Mouse (Mus musculus): ENCODE measurements around the gene Wwp2. TPM values are rescaled to one million over a fixed set of nuclear protein-coding genes. Genes with fewer than 3 reads are reported as not detected.

Gene Wwp2
- total and polyA plus RNA-seq, 3 experiments, result 21.8 to 31.5 TPM; not detected in 1

GRCm38 (mm10) chr8:107505271-107505670 is 69.1 kb downstream of the Wwp2 start:
- no peak for TF ChIP-seq ZMIZ1 (IDR thresholded peaks at IDR 0.05; ENCODE audit: low read depth, low read length)
- no peak for TF ChIP-seq NELFE (IDR thresholded peaks at IDR 0.05; ENCODE audit: low read depth, low read length)
- no peak for TF ChIP-seq ZNF384 (IDR thresholded peaks at IDR 0.05; ENCODE audit: low read depth, low read length)
- no peak for TF ChIP-seq HCFC1 (IDR thresholded peaks at IDR 0.05; ENCODE audit: low read depth, low read length)
- TF ChIP-seq CTCF (IDR thresholded peaks at IDR 0.05 in 2 of 3, conservative IDR thresholded peaks at IDR 0.05 in 1 of 3; ENCODE audit: control insufficient read depth in 1 of 3, insufficient read depth in 1 of 3, low read depth in 2 of 3, low read length in 3 of 3, poor library complexity in 1 of 3, severe bottlenecking in 1 of 3), result no peak
- no peak for TF ChIP-seq MYB (IDR thresholded peaks at IDR 0.05; ENCODE audit: low read depth, low read length)
- TF ChIP-seq SIN3A (IDR thresholded peaks at IDR 0.05; ENCODE audit: low read length), result no peak
- TF ChIP-seq SMC3 (IDR thresholded peaks at IDR 0.05; ENCODE audit: low read depth, low read length), result no peak
- TF ChIP-seq EP300 (IDR thresholded peaks at IDR 0.05; ENCODE audit: low read depth in 1 of 2, low read length in 2 of 2), result no peak
- TF ChIP-seq POLR2AphosphoS2 (IDR thresholded peaks at IDR 0.05; ENCODE audit: low read length), result no peak
- no peak for TF ChIP-seq CHD2 (IDR thresholded peaks at IDR 0.05; ENCODE audit: low read length)
- TF ChIP-seq TAL1 (IDR thresholded peaks at IDR 0.05; ENCODE audit: low read length), result no peak
- no peak for TF ChIP-seq POLR2AphosphoS5 (IDR thresholded peaks at IDR 0.05; ENCODE audit: borderline replicate concordance, low read depth, low read length)
- TF ChIP-seq TCF12 (IDR thresholded peaks at IDR 0.05; ENCODE audit: low read depth, low read length), result no peak
- TF ChIP-seq KAT2A (conservative IDR thresholded peaks at IDR 0.05; ENCODE audit: low read depth, low read length), result no peak
- no peak for TF ChIP-seq TBP (IDR thresholded peaks at IDR 0.05; ENCODE audit: low read depth, low read length)
- no peak for TF ChIP-seq CHD1 (IDR thresholded peaks at IDR 0.05; ENCODE audit: low read depth, low read length)
- Histone ChIP-seq H3K27me3 (ENCODE audit: control insufficient read depth in 1 of 2, insufficient read depth in 2 of 2, low read length in 2 of 2) (no peaks in the 10 kb centered on the region), H3K9ac (ENCODE audit: control insufficient read depth, low read depth, low read length, poor library complexity, severe bottlenecking) (no peak overlapping the region), H3K79me2 (ENCODE audit: control insufficient read depth, insufficient read depth, low read length, poor library complexity) (no peaks in the 10 kb centered on the region), H3K4me1 (ENCODE audit: control insufficient read depth in 1 of 2, insufficient read depth in 2 of 2, low read length in 2 of 2) (peaks cover 4 to 20% of the 10 kb centered on the region in 2 experiments; a peak in 3 of 4 replicates), H3K27ac (ENCODE audit: control insufficient read depth, low read depth, low read length) (no peak overlapping the region), H3K4me3 (ENCODE audit: control insufficient read depth in 1 of 2, insufficient read depth in 1 of 2, low read depth in 2 of 2, low read length in 2 of 2) (no peak overlapping the region), H3K9me3 (replicated peaks; ENCODE audit: insufficient read depth, low read length) (no peaks in the 10 kb centered on the region), H3K36me3 (ENCODE audit: control insufficient read depth in 1 of 2, insufficient read depth in 2 of 2, low read length in 2 of 2) (peaks cover 0 to 6% of the 10 kb centered on the region in 2 experiments; a peak in 2 of 4 replicates)
- no peak for DNase-seq (ENCODE audit: low read depth, low spot score)

- Histone ChIP-seq H3K4me1 (ENCODE audit: control insufficient read depth in 1 of 2, insufficient read depth in 2 of 2, low read length in 2 of 2) (peaks cover 4 to 20% of the 10 kb centered on the region in 2 experiments; a peak in 3 of 4 replicates), H3K9ac (ENCODE audit: control insufficient read depth, low read depth, low read length, poor library complexity, severe bottlenecking) (no peak overlapping the region), H3K4me3 (ENCODE audit: control insufficient read depth in 1 of 2, insufficient read depth in 1 of 2, low read depth in 2 of 2, low read length in 2 of 2) (no peak overlapping the region), H3K27me3 (ENCODE audit: control insufficient read depth in 1 of 2, insufficient read depth in 2 of 2, low read length in 2 of 2) (no peaks in the 10 kb centered on the region), H3K79me2 (ENCODE audit: control insufficient read depth, insufficient read depth, low read length, poor library complexity) (no peaks in the 10 kb centered on the region), H3K27ac (ENCODE audit: control insufficient read depth, low read depth, low read length) (no peak overlapping the region), H3K9me3 (replicated peaks; ENCODE audit: insufficient read depth, low read length) (no peaks in the 10 kb centered on the region), H3K36me3 (ENCODE audit: control insufficient read depth in 1 of 2, insufficient read depth in 2 of 2, low read length in 2 of 2) (peaks cover 0 to 6% of the 10 kb centered on the region in 2 experiments; a peak in 2 of 4 replicates)
- DNase-seq (ENCODE audit: low read depth, low spot score), result no peak
- TF ChIP-seq TCF12 (IDR thresholded peaks at IDR 0.05; ENCODE audit: low read depth, low read length), result no peak
- no peak for TF ChIP-seq USF1 (IDR thresholded peaks at IDR 0.05; ENCODE audit: low read depth, low read length)
- TF ChIP-seq ELF1 (IDR thresholded peaks at IDR 0.05; ENCODE audit: low read depth, low read length), result no peak
- TF ChIP-seq E2F4 (IDR thresholded peaks at IDR 0.05; ENCODE audit: borderline replicate concordance, low read depth, low read length), result no peak
- TF ChIP-seq POLR2AphosphoS5 (IDR thresholded peaks at IDR 0.05; ENCODE audit: borderline replicate concordance, low read depth, low read length), result no peak
- no peak for TF ChIP-seq KAT2A (conservative IDR thresholded peaks at IDR 0.05; ENCODE audit: low read depth, low read length)
- TF ChIP-seq JUND (IDR thresholded peaks at IDR 0.05; ENCODE audit: low read depth, low read length), result no peak
- no peak for TF ChIP-seq UBTF (IDR thresholded peaks at IDR 0.05; ENCODE audit: borderline replicate concordance, insufficient read depth, low read depth, low read length)
- no peak for TF ChIP-seq POLR2A (IDR thresholded peaks at IDR 0.05; ENCODE audit: control insufficient read depth in 1 of 2, insufficient read depth in 1 of 2, low read depth in 1 of 2, low read length in 2 of 2, poor library complexity in 1 of 2)
- TF ChIP-seq ZNF384 (IDR thresholded peaks at IDR 0.05; ENCODE audit: low read depth, low read length), result no peak
- no peak for TF ChIP-seq RCOR1 (IDR thresholded peaks at IDR 0.05; ENCODE audit: low read depth, low read length)
- TF ChIP-seq ZC3H11A (IDR thresholded peaks at IDR 0.05; ENCODE audit: low read depth, low read length), result no peak
- TF ChIP-seq MAZ (IDR thresholded peaks at IDR 0.05; ENCODE audit: low read depth, low read length), result no peak
- TF ChIP-seq GABPA (IDR thresholded peaks at IDR 0.05; ENCODE audit: low read depth, low read length), result no peak
- no peak for TF ChIP-seq TBP (IDR thresholded peaks at IDR 0.05; ENCODE audit: low read depth, low read length)
- no peak for TF ChIP-seq RAD21 (IDR thresholded peaks at IDR 0.05; ENCODE audit: low read depth, low read length)
- TF ChIP-seq GATA1 (IDR thresholded peaks at IDR 0.05; ENCODE audit: low read depth, low read length), result no peak
- TF ChIP-seq NRF1 (IDR thresholded peaks at IDR 0.05; ENCODE audit: insufficient read depth, low read depth, low read length, poor library complexity, severe bottlenecking), result no peak
- no peak for TF ChIP-seq MAX (IDR thresholded peaks at IDR 0.05; ENCODE audit: low read length)
These were observed 70.9 kb downstream of the Wwp2 start for GRCm38 (mm10) chr8:107507019-107507418.

Data from MEL (cell line).